Mouse (Mus musculus) heart, postnatal 0 days (tissue): ENCODE measurements at regions not wholly inside any gene's neighbourhood (a gene's known extent, or its start where the extent isn't known, plus 50 kb on each side); places are given as distances from the start of the nearest gene placed in this dataset.

Experiments
- ATAC-seq: fragments of 200-750 bp; cut with Nextera tagmentation; 2 replicates; pipeline ENCODE4 v1.8.0; 2017; ENCODE audit warnings: low read depth, moderate number of reproducible peaks, moderate library complexity; ENCODE audit not compliant: insufficient read depth
- DNase-seq: peaks from one replicate; pipeline ENCODE4 v3.0.0-alpha.2; 2016; ENCODE audit warnings: low spot score
- H3K27ac ChIP-seq: fragments of 300-500 bp; sonication (generic); 2 replicates; pipeline ENCODE4 v1.5.1; 2014; ENCODE audit warnings: low read depth, mild to moderate bottlenecking
- H3K27me3 ChIP-seq: fragments of 300-500 bp; sonication (generic); 2 replicates; pipeline ENCODE4 v1.6.1; 2014; ENCODE audit warnings: low read length, mixed read lengths; ENCODE audit not compliant: control insufficient read depth, insufficient read depth
- H3K36me3 ChIP-seq: fragments of 300-500 bp; sonication (generic); replicated peaks from 2 replicates; pipeline ENCODE4 v1.6.1; 2014; ENCODE audit warnings: low read length, mixed read lengths; ENCODE audit not compliant: control insufficient read depth, insufficient read depth
- H3K4me1 ChIP-seq: fragments of 300-500 bp; sonication (generic); 2 replicates; pipeline ENCODE4 v1.6.1; 2014; ENCODE audit warnings: antibody characterized with exemption; ENCODE audit not compliant: control insufficient read depth, insufficient read depth
- H3K4me2 ChIP-seq: fragments of 300-500 bp; sonication (generic); 2 replicates; pipeline ENCODE4 v1.6.1; 2014; ENCODE audit warnings: low read depth, mild to moderate bottlenecking, low read length, moderate library complexity
- H3K4me3 ChIP-seq: fragments of 300-500 bp; sonication (generic); 2 replicates; pipeline ENCODE4 v1.5.1; 2014; ENCODE audit warnings: low read depth, low read length
- H3K9ac ChIP-seq: fragments of 300-500 bp; sonication (generic); replicated peaks from 2 replicates; pipeline ENCODE4 v1.6.1; 2014; ENCODE audit warnings: low read depth, low read length, mixed read lengths
- H3K9me3 ChIP-seq: fragments of 300-500 bp; sonication (generic); replicated peaks from 2 replicates; pipeline ENCODE4 v1.6.1; 2016; ENCODE audit warnings: low read length; ENCODE audit not compliant: control insufficient read depth
- CTCF ChIP-seq: IDR thresholded peaks from 2 replicates; pipeline ENCODE4 v1.5.1; 2016; ENCODE audit warnings: antibody characterized with exemption, control low read depth, low read depth
- EP300 ChIP-seq: IDR thresholded peaks from 2 replicates; pipeline ENCODE4 v1.6.1; 2016; ENCODE audit warnings: antibody characterized with exemption, low read depth
- WGBS: fragments of 180-500 bp; shearing (Covaris S2); extraction: QIAGEN DNeasy Blood & Tissue Kit; methylation state at CpG from one replicate; pipeline ENCODE4 v1.1.7; 2014; 5-methylcytosine and 5-hydroxymethylcytosine counted together

- TF ChIP-seq EP300 (no peak), CTCF (no peak)
- Histone ChIP-seq H3K27ac (0 out of 2 replicates have a peak overlapping the region, but pooled peaks have one; percentile 9), H3K4me2 (no peak overlapping the region), H3K4me3 (no peak overlapping the region), H3K4me1 (peaks cover 18% of the 10 kb centered on the region), H3K9me3 (no peaks in the 10 kb centered on the region), H3K9ac (no peak overlapping the region), H3K27me3 (0 out of 2 replicates have a peak, but pooled peaks cover 3% of the 10 kb centered on the region), H3K36me3 (no peaks in the 10 kb centered on the region)
- 49% methylated on average over 6 of the region's 6 CpGs for WGBS
- DNase-seq, result no peak
- no peak for ATAC-seq
Observed at GRCm38 (mm10) chr7:110705311-110706000, 62.5 kb upstream of the Ampd3 start.

GRCm38 (mm10) chr7:110706001-110706695 is 61.9 kb upstream of the Ampd3 start:
- TF ChIP-seq CTCF (no peak), EP300 (no peak)
- no peak overlapping the region for H3K4me2 ChIP-seq
- no peaks in the 10 kb centered on the region for H3K36me3 ChIP-seq
- H3K27me3 ChIP-seq, result 0 out of 2 replicates have a peak, but pooled peaks cover 3% of the 10 kb centered on the region
- peaks cover 3% of the 10 kb centered on the region; the same call in 1 of the 2 replicates for H3K9me3 ChIP-seq
- no peak overlapping the region for H3K4me3 ChIP-seq
- ATAC-seq (peak; percentile 4; the same call in 1 of the 2 replicates), DNase-seq (no peak)
- no peak overlapping the region for H3K9ac ChIP-seq
- peak overlapping the region; percentile 22 for H3K27ac ChIP-seq
- H3K4me1 ChIP-seq, result peaks cover 18% of the 10 kb centered on the region
- 67% methylated on average over 10 of the region's 10 CpGs for WGBS

- Histone ChIP-seq H3K27me3 (0 out of 2 replicates have a peak, but pooled peaks cover 3% of the 10 kb centered on the region), H3K27ac (peak overlapping the region; percentile 22)
Observed at GRCm38 (mm10) chr7:110706696-110707087, 61.3 kb upstream of the Ampd3 start.

GRCm38 (mm10) chr7:110708116-110708515 is 59.9 kb upstream of the Ampd3 start:
- ATAC-seq (no peak), DNase-seq (no peak)
- H3K4me3 ChIP-seq, result no peak overlapping the region
- 0 out of 2 replicates have a peak, but pooled peaks cover 3% of the 10 kb centered on the region for H3K27me3 ChIP-seq
- peaks cover 10% of the 10 kb centered on the region; the same call in 1 of the 2 replicates for H3K9me3 ChIP-seq
- H3K4me2 ChIP-seq, result no peak overlapping the region
- H3K27ac ChIP-seq, result no peak overlapping the region
- peaks cover 15% of the 10 kb centered on the region for H3K4me1 ChIP-seq
- 59% methylated on average over 9 of the region's 9 CpGs for WGBS
- no peaks in the 10 kb centered on the region for H3K36me3 ChIP-seq
- no peak overlapping the region for H3K9ac ChIP-seq
- TF ChIP-seq EP300 (no peak), CTCF (no peak)

More at GRCm38 (mm10) chr7:110706696-110707087, 61.3 kb upstream of the Ampd3 start:
- WGBS, result 28% methylated on average over 10 of the region's 10 CpGs
- Histone ChIP-seq H3K9ac (no peak overlapping the region), H3K36me3 (no peaks in the 10 kb centered on the region), H3K4me2 (no peak overlapping the region), H3K9me3 (peaks cover 8% of the 10 kb centered on the region; the same call in 1 of the 2 replicates), H3K4me3 (no peak overlapping the region), H3K4me1 (peaks cover 18% of the 10 kb centered on the region)
- no peak for DNase-seq
- 0 out of 2 replicates have a peak, but pooled peaks have one; percentile 19 for ATAC-seq
- TF ChIP-seq CTCF, result no peak
- no peak for TF ChIP-seq EP300

- 0 out of 2 replicates have a peak, but pooled peaks cover 3% of the 10 kb centered on the region for H3K27me3 ChIP-seq
- 84% methylated on average over 3 of the region's 3 CpGs for WGBS
- H3K4me3 ChIP-seq, result no peak overlapping the region
- H3K4me2 ChIP-seq, result no peak overlapping the region
- H3K36me3 ChIP-seq, result no peaks in the 10 kb centered on the region
- peaks cover 10% of the 10 kb centered on the region; the same call in 1 of the 2 replicates for H3K9me3 ChIP-seq
- ATAC-seq (no peak), DNase-seq (no peak)
- no peak overlapping the region for H3K9ac ChIP-seq
- TF ChIP-seq CTCF (no peak), EP300 (no peak)
- H3K4me1 ChIP-seq, result peaks cover 13% of the 10 kb centered on the region
- no peak overlapping the region for H3K27ac ChIP-seq
Observed at GRCm38 (mm10) chr7:110708781-110709180, 59.2 kb upstream of the Ampd3 start.
